Mouse (Mus musculus) lung, postnatal 0 days (tissue): ENCODE results near the gene Krt34.

Experiments used
- CTCF ChIP-seq: IDR thresholded peaks from 2 replicates; pipeline ENCODE4 v1.5.1; 2016; ENCODE audit warnings: antibody characterized with exemption, mild to moderate bottlenecking
- EP300 ChIP-seq: IDR thresholded peaks from 2 replicates; pipeline ENCODE4 v1.6.1; 2016; ENCODE audit warnings: antibody characterized with exemption, mild to moderate bottlenecking, control low read depth

DNA sequence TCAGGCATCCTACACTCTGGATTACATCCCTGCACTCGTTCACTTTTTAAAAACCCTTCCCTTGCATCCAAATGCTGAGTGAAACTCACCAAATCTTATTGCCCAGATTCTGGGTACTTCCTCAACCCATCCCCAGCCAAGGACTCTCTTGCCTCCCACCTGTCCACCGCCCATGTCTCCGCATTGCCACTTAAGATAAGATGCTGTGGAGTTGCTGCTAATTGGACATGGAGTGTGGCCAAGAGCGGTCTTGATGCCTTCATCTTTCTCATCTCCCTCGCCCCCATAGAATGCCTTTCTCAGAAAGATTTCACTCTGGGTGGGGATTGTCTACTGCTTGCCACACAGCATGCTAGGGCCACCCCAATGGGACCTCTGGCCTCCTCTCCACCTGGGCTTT is 33.0 kb downstream of the Krt34 start:
- TF ChIP-seq CTCF (no peak), EP300 (no peak)
